Mouse (Mus musculus) thymus, postnatal 25 days (tissue): ENCODE measurements around the gene Auh.
A peak's percentile ranks its signal among the peaks of the same experiment; 100 is the strongest.

Source experiments
- DNase-seq: peaks from one replicate; pipeline ENCODE4 v3.0.0; 2022

The Auh gene

GRCm38 (mm10) chr13:52875541-52876325, 53.7 kb downstream of the Auh start:
- no peak for DNase-seq

- DNase-seq, result no peak
Observed at GRCm38 (mm10) chr13:52875089-52875488, 54.4 kb downstream of the Auh start.

GRCm38 (mm10) chr13:52874338-52874737, 55.1 kb downstream of the Auh start:
- no peak for DNase-seq

- DNase-seq, result no peak
Observed at GRCm38 (mm10) chr13:52873923-52874322, 55.6 kb downstream of the Auh start.

GRCm38 (mm10) chr13:52866005-52866792, 63.3 kb downstream of the Auh start:
- no peak for DNase-seq

GRCm38 (mm10) chr13:52863436-52863835, 66.0 kb downstream of the Auh start:
- DNase-seq, result no peak

- DNase-seq, result no peak
Observed at GRCm38 (mm10) chr13:52860006-52860685, 69.3 kb downstream of the Auh start.

GRCm38 (mm10) chr13:52859065-52859820, 70.2 kb downstream of the Auh start:
- DNase-seq, result no peak

GRCm38 (mm10) chr13:52858373-52858772, 71.1 kb downstream of the Auh start:
- DNase-seq, result no peak

GRCm38 (mm10) chr13:52857781-52858180, 71.7 kb downstream of the Auh start:
- no peak for DNase-seq

- no peak for DNase-seq
Observed at GRCm38 (mm10) chr13:52853536-52853935, 75.9 kb downstream of the Auh start.

GRCm38 (mm10) chr13:52851886-52852285, 77.6 kb downstream of the Auh start:
- DNase-seq, result no peak

GRCm38 (mm10) chr13:52850024-52850723, 79.3 kb downstream of the Auh start:
- no peak for DNase-seq

GRCm38 (mm10) chr13:52849394-52849801, 80.1 kb downstream of the Auh start:
- DNase-seq, result peak; percentile 14

- DNase-seq, result no peak
Observed at GRCm38 (mm10) chr13:52847481-52847880, 82.0 kb downstream of the Auh start.

- no peak for DNase-seq
Observed at GRCm38 (mm10) chr13:52847071-52847470, 82.4 kb downstream of the Auh start.

GRCm38 (mm10) chr13:52845618-52846017, 83.9 kb downstream of the Auh start:
- DNase-seq, result no peak

- no peak for DNase-seq
Observed at GRCm38 (mm10) chr13:52843536-52844178, 85.8 kb downstream of the Auh start.

- DNase-seq, result no peak
Observed at GRCm38 (mm10) chr13:52836231-52836630, 93.2 kb downstream of the Auh start.

- no peak for DNase-seq
Observed at GRCm38 (mm10) chr13:52834591-52834990, 94.9 kb downstream of the Auh start.

- no peak for DNase-seq
Observed at GRCm38 (mm10) chr13:52833748-52834147, 95.7 kb downstream of the Auh start.

GRCm38 (mm10) chr13:52833220-52833619, 96.3 kb downstream of the Auh start:
- DNase-seq, result peak; percentile 52
